Comparison of ENCODE assay signal across 10 mouse cellular contexts in the genomic region with DNA sequence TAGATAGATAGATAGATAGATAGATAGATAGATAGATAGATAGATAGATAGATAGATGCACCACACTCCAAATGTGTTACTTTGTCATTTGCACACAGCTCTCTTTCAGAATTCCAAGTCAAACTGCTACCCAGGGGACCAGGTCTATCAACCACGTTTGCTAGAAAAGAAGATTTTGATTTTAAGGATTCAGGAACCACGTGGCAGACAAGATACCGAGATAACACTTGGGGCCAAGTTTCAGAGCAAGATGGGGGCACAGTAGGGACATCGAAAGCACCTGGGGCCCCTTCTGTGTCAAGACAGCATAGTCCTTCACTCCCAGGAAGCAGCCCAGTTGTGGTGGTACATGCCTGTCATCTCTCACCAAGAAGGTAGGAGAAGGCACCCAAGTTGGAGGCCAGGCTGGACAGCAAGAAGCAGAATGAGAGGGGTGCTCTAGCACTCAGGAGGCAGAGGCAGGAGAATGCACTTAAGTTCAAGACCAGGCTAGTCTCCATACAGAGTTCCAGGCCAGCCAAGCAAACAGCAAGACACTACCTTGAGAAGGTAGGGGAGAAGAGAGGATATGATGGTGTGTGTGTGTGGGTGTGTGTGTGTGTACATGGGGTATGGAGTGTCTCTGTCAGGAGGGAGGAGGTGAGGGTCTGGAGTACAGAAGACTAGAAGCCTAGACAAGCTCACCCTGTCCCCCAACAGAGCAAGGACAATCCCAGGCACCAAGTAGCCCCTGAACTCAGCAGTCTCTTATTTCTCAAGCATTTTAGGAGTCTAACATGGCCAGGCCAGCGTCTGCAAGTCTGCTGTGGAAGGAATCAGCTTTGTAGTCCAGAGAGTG. TPM values are rescaled to one million over a fixed set of nuclear protein-coding genes. Genes with fewer than 3 reads are reported as not detected.
DNase-seq lines count a peak whose midpoint lies in the region; ATAC-seq lines count a peak whose summit lies in the region.
"Had no signal": no experiment of that assay in that cellular context is flagged by ENCODE, and none has a peak within 500 bp of the region (broad histone marks: within the 10 kb centered on the region; RNA-seq: fewer than 3 reads in every experiment).

No protein-coding gene starts in this region.

- H3K36me3 ChIP-seq in intestine, embryonic 14.5 days (ENCODE audit: control insufficient read depth, insufficient read depth, low read length), result no peaks in the 10 kb centered on the region
- H3K36me3 ChIP-seq in intestine, embryonic 15.5 days, result no peaks in the 10 kb centered on the region
- no peaks in the 10 kb centered on the region for H3K36me3 ChIP-seq in limb, embryonic 13.5 days

- peak overlapping the region; percentile 65; the same call in 1 of the 2 replicates for H3K27ac ChIP-seq in intestine, embryonic 14.5 days (ENCODE audit: low read depth)
- no peak overlapping the region for H3K27ac ChIP-seq in intestine, embryonic 15.5 days
- H3K27ac ChIP-seq in limb, embryonic 13.5 days, result peak overlapping the region; percentile 34; the same call in 1 of the 2 replicates

- H3K4me3 ChIP-seq in intestine, embryonic 14.5 days (ENCODE audit: low read depth, low read length), result no peak overlapping the region
- H3K4me3 ChIP-seq in intestine, embryonic 15.5 days (replicated peaks), result no peak overlapping the region
- H3K4me3 ChIP-seq in limb, embryonic 13.5 days, result no peak overlapping the region
- H3K4me3 ChIP-seq: myocyte had no signal

- H3K4me1 ChIP-seq in intestine, embryonic 14.5 days (replicated peaks; ENCODE audit: control insufficient read depth, insufficient read depth, low read length), result peaks cover 76% of the 10 kb centered on the region
- peaks cover 76% of the 10 kb centered on the region for H3K4me1 ChIP-seq in intestine, embryonic 15.5 days (replicated peaks)
- H3K4me1 ChIP-seq in limb, embryonic 13.5 days, result peaks cover 80% of the 10 kb centered on the region

- H3K4me2 ChIP-seq in intestine, embryonic 14.5 days (ENCODE audit: low read length), result no peak overlapping the region
- H3K4me2 ChIP-seq in intestine, embryonic 15.5 days (replicated peaks), result no peak overlapping the region
- no peak overlapping the region for H3K4me2 ChIP-seq in limb, embryonic 13.5 days (replicated peaks)

- no peak for DNase-seq in intestine, embryonic 14.5 days (ENCODE audit: low spot score)
- peak; percentile 57 for DNase-seq in thymus, postnatal 14 days
- DNase-seq in thymus, postnatal 10 days (ENCODE audit: low spot score in 2 of 2), result no peak
- no peak for DNase-seq in cerebellum, adult 11-12 months
- DNase-seq in left cerebral cortex, adult 8-10 months (ENCODE audit: low spot score in 2 of 2), result no peak
- DNase-seq: cerebellum, adult 9-10 months; right cerebral cortex, adult 18-20 months had no signal

- ATAC-seq in intestine, embryonic 14.5 days (replicated peaks; ENCODE audit: low FRiP score, low TSS enrichment, low read depth), result no peak
- no peak for ATAC-seq in intestine, embryonic 15.5 days
- no peak for ATAC-seq in limb, embryonic 13.5 days (ENCODE audit: low FRiP score, low read depth)

- 78% methylated on average over 5 of the region's 5 CpGs for WGBS in intestine, embryonic 14.5 days
- WGBS in intestine, embryonic 15.5 days, result 78% methylated on average over 5 of the region's 5 CpGs
- 77% methylated on average over 5 of the region's 5 CpGs for WGBS in limb, embryonic 13.5 days

- no peaks in the 10 kb centered on the region for H3K9me3 ChIP-seq in intestine, embryonic 14.5 days (ENCODE audit: control insufficient read depth, low read length)
- H3K9me3 ChIP-seq in intestine, embryonic 15.5 days, result no peaks in the 10 kb centered on the region
- no peaks in the 10 kb centered on the region for H3K9me3 ChIP-seq in limb, embryonic 13.5 days

- H3K9ac ChIP-seq in intestine, embryonic 14.5 days (ENCODE audit: low read length), result no peak overlapping the region
- no peak overlapping the region for H3K9ac ChIP-seq in intestine, embryonic 15.5 days
- no peak overlapping the region for H3K9ac ChIP-seq in limb, embryonic 13.5 days

- H3K27me3 ChIP-seq in intestine, embryonic 14.5 days (replicated peaks; ENCODE audit: control insufficient read depth, insufficient read depth, low read length), result no peaks in the 10 kb centered on the region
- H3K27me3 ChIP-seq in intestine, embryonic 15.5 days (replicated peaks), result no peaks in the 10 kb centered on the region
- no peaks in the 10 kb centered on the region for H3K27me3 ChIP-seq in limb, embryonic 13.5 days

RNA-seq across cellular contexts. Expression of gene Zfp36l2, which starts 42.8 kb away (rescaled TPM):
- polyA plus RNA-seq in intestine, embryonic 14.5 days (2014; fragmentation: Nextera tagmentation; extraction: Ambion mirVana), result 35.1 and 36.5 TPM in 2 replicates
- polyA plus RNA-seq in intestine, embryonic 15.5 days (2015; fragmentation: Nextera tagmentation; extraction: Ambion mirVana), result 23.2 and 29.7 TPM in 2 replicates
- polyA plus RNA-seq in limb, embryonic 13.5 days (2015; fragmentation: Nextera tagmentation; extraction: Ambion mirVana), result 18.7 and 19.7 TPM in 2 replicates
- total RNA-seq in left cerebral cortex, adult 8-10 months (2022), result 10 to 100 TPM; 19.9 to 27.1 (median 24.2) TPM
